Mouse (Mus musculus) hindbrain, embryonic 12.5 days (tissue): ENCODE data around the gene Calml4. TPM values are rescaled to one million over a fixed set of nuclear protein-coding genes. Genes with fewer than 3 reads are reported as not detected.
"Not testable (repeated sequence)": the region's sequence is repeated elsewhere in the genome, so short reads cannot be mapped to it uniquely, and the experiment has no call there.

Experiments
- ATAC-seq: fragments of 200-750 bp; cut with Nextera tagmentation; 2 replicates; pipeline ENCODE4 v1.8.0; 2017; ENCODE audit warnings: moderate TSS enrichment; ENCODE audit not compliant: low FRiP score
- H3K27ac ChIP-seq: fragments of 300-500 bp; sonication (generic); 2 replicates; pipeline ENCODE4 v1.5.1; 2016; ENCODE audit warnings: mild to moderate bottlenecking
- H3K27me3 ChIP-seq: fragments of 300-500 bp; sonication (generic); 2 replicates; pipeline ENCODE4 v1.6.1; 2016; ENCODE audit warnings: mild to moderate bottlenecking
- H3K36me3 ChIP-seq: fragments of 300-500 bp; sonication (generic); 2 replicates; pipeline ENCODE4 v1.6.1; 2016; ENCODE audit warnings: mild to moderate bottlenecking
- H3K4me1 ChIP-seq: fragments of 300-500 bp; sonication (generic); 2 replicates; pipeline ENCODE4 v1.6.1; 2016
- H3K4me2 ChIP-seq: fragments of 300-500 bp; sonication (generic); replicated peaks from 2 replicates; pipeline ENCODE4 v1.6.1; 2016; ENCODE audit warnings: mild to moderate bottlenecking
- H3K4me3 ChIP-seq: fragments of 300-500 bp; sonication (generic); 2 replicates; pipeline ENCODE4 v1.5.1; 2016; ENCODE audit warnings: mild to moderate bottlenecking
- H3K9ac ChIP-seq: fragments of 300-500 bp; sonication (generic); 2 replicates; pipeline ENCODE4 v1.6.1; 2016; ENCODE audit warnings: mild to moderate bottlenecking, moderate library complexity
- H3K9me3 ChIP-seq: fragments of 300-500 bp; sonication (generic); replicated peaks from 2 replicates; pipeline ENCODE4 v1.6.1; 2016; ENCODE audit warnings: mild to moderate bottlenecking
- WGBS: fragments of 180-500 bp; shearing (Covaris S2); methylation state at CpG from one replicate; pipeline ENCODE4 v1.1.7; 2016; 5-methylcytosine and 5-hydroxymethylcytosine counted together
- polyA plus RNA-seq: library from polyadenylated mRNA; unstranded; fragments of >200 nt; fragmentation: Nextera tagmentation; extraction: Ambion mirVana; gene quantifications from 2 replicates; pipeline ENCODE4 v1.2.1, GENCODE M21; 2016

Gene Calml4
- polyA plus RNA-seq, 1 experiment from 2014 or later = 11.8 TPM

DNA sequence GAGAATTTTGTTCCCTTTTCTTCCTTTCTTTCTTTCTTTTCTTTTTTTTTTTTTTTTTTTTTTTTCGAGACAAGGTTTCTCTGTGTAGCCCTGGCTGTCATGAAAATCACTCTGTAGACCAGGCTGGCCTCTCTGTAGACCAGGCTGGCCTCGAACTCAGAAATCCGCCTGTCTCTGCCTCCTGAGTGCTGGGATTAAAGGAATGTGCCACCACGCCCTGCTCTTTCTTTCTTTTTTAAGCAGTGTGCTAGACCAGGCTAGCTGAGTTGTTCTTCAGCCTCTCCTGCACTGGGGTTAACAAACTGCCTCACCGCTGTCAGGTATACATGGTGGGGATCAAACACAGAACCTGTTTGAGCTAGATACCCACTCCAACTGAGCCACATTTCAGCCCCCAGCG is 38.0 kb upstream of the Calml4 start:
- H3K27me3 ChIP-seq, H3K4me3 ChIP-seq, H3K9ac ChIP-seq, H3K4me2 ChIP-seq, ATAC-seq, H3K36me3 ChIP-seq, H3K27ac ChIP-seq, H3K9me3 ChIP-seq, H3K4me1 ChIP-seq: not testable (repeated sequence)
- 86% methylated on average over 6 of the region's 6 CpGs for WGBS

DNA sequence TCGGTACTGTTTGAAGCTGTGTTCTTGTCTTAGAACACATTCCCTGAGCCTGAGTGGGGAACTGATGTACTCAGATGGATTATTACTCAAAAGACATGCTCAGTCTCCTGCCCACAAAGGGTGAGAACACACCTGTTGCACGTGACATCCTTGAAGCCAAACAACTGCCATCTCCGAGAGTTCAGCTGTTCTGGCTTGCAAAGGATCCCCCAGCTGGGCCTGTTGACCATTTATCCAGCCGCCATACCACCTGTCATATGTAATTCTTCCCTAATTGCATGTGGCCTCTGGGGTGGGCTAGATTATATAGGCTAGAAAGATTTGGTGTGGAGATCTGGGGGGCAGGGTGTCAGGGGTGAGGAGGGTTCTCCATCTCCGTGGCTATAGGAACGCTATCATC is 37.1 kb upstream of the Calml4 start:
- Histone ChIP-seq H3K9ac (no peak overlapping the region), H3K4me3 (no peak overlapping the region), H3K9me3 (no peaks in the 10 kb centered on the region), H3K4me1 (peaks cover 6% of the 10 kb centered on the region), H3K27ac (no peak overlapping the region), H3K36me3 (no peaks in the 10 kb centered on the region), H3K4me2 (no peak overlapping the region), H3K27me3 (no peaks in the 10 kb centered on the region)
- no peak for ATAC-seq
- WGBS = 81% methylated on average over 6 of the region's 6 CpGs

DNA sequence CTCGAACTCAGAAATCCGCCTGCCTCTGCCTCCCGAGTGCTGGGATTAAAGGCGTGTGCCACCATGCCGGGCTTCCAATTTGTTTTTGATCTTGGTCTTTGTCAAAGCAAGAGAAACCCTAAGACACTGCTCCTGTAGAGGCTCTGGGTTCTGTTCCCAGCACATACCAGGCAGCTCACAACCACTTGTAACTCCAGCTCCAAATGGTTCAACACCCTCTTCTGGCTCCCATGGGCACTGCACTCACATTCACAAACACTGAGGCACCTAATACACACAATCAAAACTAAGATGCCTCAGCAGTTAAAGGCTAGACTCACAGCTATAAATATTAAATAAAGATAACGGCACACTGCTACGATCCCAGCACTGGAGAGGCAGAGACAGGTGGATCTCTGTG is 36.1 kb upstream of the Calml4 start:
- no peak for ATAC-seq
- 98% methylated on average over 7 of the region's 7 CpGs for WGBS
- no peaks in the 10 kb centered on the region for H3K36me3 ChIP-seq

DNA sequence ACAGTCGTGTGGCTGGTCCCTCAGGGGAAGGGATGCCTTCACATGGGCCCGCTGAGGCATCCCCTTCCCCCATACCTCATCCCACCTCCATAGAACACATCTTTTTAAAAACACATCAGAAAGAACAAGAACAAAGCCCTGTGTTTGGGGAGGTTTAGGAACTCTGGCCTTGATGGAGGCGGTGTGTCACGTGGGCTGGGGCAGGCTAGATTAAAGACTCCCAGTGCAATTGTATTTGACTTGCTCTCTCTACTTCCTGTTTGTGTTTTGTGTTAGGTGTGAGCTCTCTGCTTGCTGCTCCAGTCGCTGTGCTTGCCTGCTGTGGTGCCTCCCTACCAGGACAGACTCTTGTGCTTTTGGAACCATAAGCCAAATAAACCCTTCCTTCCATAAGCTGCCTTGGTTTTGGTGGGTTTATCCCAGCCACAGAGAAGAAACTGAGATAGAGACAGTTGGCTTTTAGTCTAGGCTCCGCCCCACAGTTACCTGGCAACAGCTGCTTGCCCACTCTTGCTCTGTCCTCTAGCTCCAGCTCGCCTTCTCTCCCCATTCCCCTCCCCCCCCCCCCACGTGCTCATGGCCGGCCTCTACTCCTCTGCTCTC is 32.0 kb upstream of the Calml4 start:
- peak overlapping the region; percentile 68 for H3K27ac ChIP-seq
- ATAC-seq = no peak
- H3K36me3 ChIP-seq = no peaks in the 10 kb centered on the region
- H3K4me1 ChIP-seq = peaks cover 24% of the 10 kb centered on the region
- no peak overlapping the region for H3K4me3 ChIP-seq
- no peaks in the 10 kb centered on the region for H3K9me3 ChIP-seq
- WGBS = 5% methylated on average over 9 of the region's 9 CpGs
- H3K9ac ChIP-seq = no peak overlapping the region
- H3K4me2 ChIP-seq = peak overlapping the region; percentile 24; the same call in 1 of the 2 replicates
- H3K27me3 ChIP-seq = peaks cover 3% of the 10 kb centered on the region; the same call in 1 of the 2 replicates

More for the DNA sequence above, 36.1 kb upstream of the Calml4 start:
- peaks cover 3% of the 10 kb centered on the region; the same call in 1 of the 2 replicates for H3K27me3 ChIP-seq
- peaks cover 16% of the 10 kb centered on the region for H3K4me1 ChIP-seq
- H3K27ac ChIP-seq = no peak overlapping the region
- no peak overlapping the region for H3K9ac ChIP-seq
- no peak overlapping the region for H3K4me2 ChIP-seq
- H3K4me3 ChIP-seq = no peak overlapping the region
- H3K9me3 ChIP-seq = no peaks in the 10 kb centered on the region

DNA sequence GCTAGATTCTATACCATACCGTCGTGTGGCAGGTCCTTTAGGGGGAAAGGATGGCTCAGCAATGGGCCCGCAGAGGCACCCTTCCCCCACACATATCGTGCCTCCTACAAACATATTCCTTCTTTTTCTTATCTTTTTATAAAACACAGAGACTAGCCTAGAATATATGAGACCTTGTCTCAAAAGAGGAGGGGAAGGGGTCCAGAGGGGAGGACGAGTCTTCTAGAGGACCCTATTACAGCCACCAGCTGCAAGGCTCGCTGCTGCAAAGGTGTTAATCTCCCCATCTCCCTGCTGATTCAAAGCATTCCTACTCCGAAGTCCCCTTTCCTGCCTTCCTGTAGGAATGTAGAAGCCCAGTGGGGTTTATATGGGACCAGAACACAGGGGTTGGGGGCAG is 31.4 kb upstream of the Calml4 start:
- Histone ChIP-seq H3K4me3 (no peak overlapping the region), H3K27me3 (peaks cover 3% of the 10 kb centered on the region; the same call in 1 of the 2 replicates), H3K9ac (no peak overlapping the region), H3K27ac (peak overlapping the region; percentile 68), H3K36me3 (no peaks in the 10 kb centered on the region), H3K4me1 (peaks cover 24% of the 10 kb centered on the region), H3K4me2 (peak overlapping the region; percentile 24; the same call in 1 of the 2 replicates), H3K9me3 (no peaks in the 10 kb centered on the region)
- no peak for ATAC-seq
- WGBS = 10% methylated on average over 7 of the region's 7 CpGs

DNA sequence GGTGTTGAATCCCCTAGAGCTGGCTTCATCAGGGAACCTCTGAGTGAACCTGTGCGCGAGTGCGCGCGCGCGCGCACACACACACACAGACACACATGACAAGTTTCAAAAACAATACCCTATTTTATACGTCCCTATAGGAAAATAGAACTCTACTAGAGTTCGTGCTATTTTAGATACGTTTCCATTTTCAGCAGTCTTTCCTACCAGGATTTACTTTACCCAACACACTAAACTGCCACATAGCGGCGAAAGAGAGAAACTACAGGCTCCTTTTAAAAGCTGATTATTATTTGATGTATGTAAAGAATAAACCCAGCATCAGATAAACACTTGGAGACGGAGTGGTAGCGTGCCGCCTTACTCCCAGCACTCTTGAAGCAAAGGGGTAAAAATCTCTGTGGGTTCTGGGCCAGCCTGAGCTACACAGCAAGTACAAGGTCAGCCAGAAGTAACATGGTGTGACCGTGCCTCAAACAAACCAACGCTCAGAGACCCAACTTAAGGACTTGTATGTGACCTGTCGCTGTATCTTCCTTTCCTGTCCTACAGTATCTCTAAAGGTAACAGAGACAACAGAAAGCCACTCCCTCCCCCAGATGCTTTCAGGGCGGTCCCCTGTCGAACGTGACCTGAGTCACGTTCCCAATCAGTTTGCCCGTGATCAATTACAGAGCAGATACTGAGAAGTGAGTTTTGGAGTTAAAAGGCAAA is 29.8 kb upstream of the Calml4 start:
- Histone ChIP-seq H3K27ac (peak overlapping the region; percentile 57), H3K4me2 (peak overlapping the region; percentile 48), H3K9me3 (no peaks in the 10 kb centered on the region), H3K27me3 (peaks cover 3% of the 10 kb centered on the region; the same call in 1 of the 2 replicates), H3K9ac (no peak overlapping the region), H3K4me1 (peaks cover 24% of the 10 kb centered on the region), H3K36me3 (no peaks in the 10 kb centered on the region), H3K4me3 (peak overlapping the region; percentile 23)
- ATAC-seq = peak; percentile 21; the same call in 1 of the 2 replicates
- WGBS = 7% methylated on average over 24 of the region's 24 CpGs

DNA sequence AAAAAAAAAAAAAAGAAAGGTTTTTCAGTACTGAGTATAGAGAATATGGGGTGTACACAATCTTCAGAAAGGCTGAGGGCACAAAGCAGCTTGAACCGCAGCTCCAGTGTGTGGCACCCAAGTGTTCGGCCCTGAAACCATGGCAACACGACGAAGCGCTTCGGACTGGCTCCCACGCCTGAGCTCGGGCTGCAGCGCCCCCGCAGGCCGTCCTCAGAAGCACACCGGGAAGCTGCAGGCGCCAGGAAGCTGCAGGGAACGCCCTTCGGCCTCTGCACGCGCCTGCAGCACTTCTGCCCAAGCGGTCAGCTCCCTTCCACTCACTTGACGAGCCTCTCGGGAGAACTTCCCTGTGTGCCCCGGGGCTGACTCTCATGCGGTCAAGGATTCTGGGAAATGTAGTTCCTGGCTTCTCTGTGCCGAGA is 29.2 kb upstream of the Calml4 start:
- peak; percentile 92 for ATAC-seq

DNA sequence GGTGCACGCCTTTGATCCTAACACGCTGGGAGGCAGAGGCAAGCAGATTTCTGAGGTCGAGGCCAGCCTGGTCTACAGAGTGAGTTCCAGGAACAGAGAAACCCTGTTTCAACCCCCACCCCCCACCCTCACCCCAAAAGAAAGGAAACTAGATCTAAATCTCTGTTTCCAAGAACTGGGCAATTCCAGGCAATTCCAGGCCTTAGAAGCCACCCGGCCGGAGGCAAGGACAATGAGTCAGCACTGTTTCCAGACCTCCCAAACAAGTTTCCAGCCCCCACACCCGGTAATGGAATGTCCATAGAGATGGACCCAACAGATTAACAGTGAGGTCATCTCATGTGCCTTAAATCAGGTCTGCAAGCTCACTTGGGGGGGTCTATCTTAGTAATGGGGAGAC is 28.0 kb upstream of the Calml4 start:
- no peaks in the 10 kb centered on the region for H3K36me3 ChIP-seq
- H3K27ac ChIP-seq = no peak overlapping the region
- H3K9me3 ChIP-seq = no peaks in the 10 kb centered on the region
- WGBS = 84% methylated on average over 6 of the region's 6 CpGs
- H3K27me3 ChIP-seq = peaks cover 3% of the 10 kb centered on the region; the same call in 1 of the 2 replicates
- ATAC-seq = no peak
- no peak overlapping the region for H3K9ac ChIP-seq
- peaks cover 24% of the 10 kb centered on the region for H3K4me1 ChIP-seq
- H3K4me3 ChIP-seq = no peak overlapping the region
- no peak overlapping the region for H3K4me2 ChIP-seq

More for the DNA sequence above, 29.2 kb upstream of the Calml4 start:
- H3K27me3 ChIP-seq = peaks cover 3% of the 10 kb centered on the region; the same call in 1 of the 2 replicates
- peak overlapping the region; percentile 48 for H3K4me2 ChIP-seq
- under 1% methylated on average over 23 of the region's 23 CpGs for WGBS
- H3K9ac ChIP-seq = no peak overlapping the region
- peak overlapping the region; percentile 23 for H3K4me3 ChIP-seq
- H3K36me3 ChIP-seq = no peaks in the 10 kb centered on the region
- peak overlapping the region; percentile 57 for H3K27ac ChIP-seq
- H3K9me3 ChIP-seq = no peaks in the 10 kb centered on the region
- H3K4me1 ChIP-seq = peaks cover 24% of the 10 kb centered on the region

DNA sequence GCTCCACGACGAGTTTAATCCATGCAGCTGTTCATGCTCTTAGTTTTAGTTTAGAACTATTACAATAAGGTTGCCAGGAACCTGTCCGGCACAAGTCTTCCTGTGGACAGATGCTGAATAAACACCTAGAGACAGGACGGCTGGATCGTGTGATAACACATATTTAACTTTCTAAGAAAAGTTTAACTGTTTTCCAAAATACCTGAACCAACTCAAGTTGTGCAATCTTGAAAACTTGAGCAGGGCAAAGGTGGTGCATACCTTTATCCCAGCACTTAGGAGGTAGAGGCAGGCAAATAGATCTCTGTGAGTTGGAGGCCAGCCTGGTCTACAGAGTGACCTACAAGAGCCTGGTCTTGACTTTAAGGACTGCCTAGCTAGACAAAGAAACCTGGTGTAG is 23.0 kb upstream of the Calml4 start:
- peaks cover 17% of the 10 kb centered on the region for H3K4me1 ChIP-seq
- H3K4me3 ChIP-seq = no peak overlapping the region
- no peaks in the 10 kb centered on the region for H3K36me3 ChIP-seq
- ATAC-seq = no peak
- no peak overlapping the region for H3K9ac ChIP-seq
- H3K27me3 ChIP-seq = no peaks in the 10 kb centered on the region
- no peak overlapping the region for H3K4me2 ChIP-seq
- 78% methylated on average over 5 of the region's 5 CpGs for WGBS
- no peaks in the 10 kb centered on the region for H3K9me3 ChIP-seq
- no peak overlapping the region for H3K27ac ChIP-seq

DNA sequence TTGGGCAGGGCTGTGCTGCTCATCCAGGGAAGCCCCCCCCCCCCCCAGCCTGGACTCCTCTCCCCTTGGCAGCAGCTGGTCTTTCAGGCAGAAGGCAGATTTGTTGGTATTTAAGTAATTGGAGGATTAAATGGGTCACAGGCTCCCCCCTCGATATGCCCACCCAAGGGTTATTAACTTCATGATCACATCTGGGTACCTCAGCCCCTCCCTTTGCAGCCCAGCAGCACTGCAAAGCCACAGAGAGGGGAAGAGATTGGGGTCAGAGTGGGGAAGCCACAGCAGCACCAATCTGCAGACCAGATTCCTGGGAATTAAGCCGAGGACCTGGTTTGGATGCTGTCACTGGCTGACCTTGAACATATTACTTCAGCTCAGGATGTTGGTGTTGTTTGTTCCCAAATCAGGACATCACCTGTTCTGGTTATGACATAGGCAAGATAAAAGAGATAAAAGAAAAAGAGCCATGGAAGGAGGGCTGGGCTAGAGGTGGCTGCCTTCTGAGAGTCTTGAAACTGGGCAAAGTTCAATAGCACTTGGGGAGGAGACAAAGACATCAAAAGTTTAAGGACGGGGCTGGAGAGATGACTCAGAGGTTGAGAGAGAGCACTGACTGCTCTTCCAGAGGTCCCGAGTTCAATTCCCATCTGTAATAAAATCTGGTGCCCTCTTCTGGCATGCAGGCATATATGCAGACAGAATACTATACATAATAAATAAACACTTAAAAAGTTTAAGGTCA is 22.0 kb upstream of the Calml4 start:
- H3K4me2 ChIP-seq = no peak overlapping the region
- H3K4me1 ChIP-seq = peaks cover 20% of the 10 kb centered on the region
- H3K9ac ChIP-seq = no peak overlapping the region
- no peaks in the 10 kb centered on the region for H3K9me3 ChIP-seq
- H3K27me3 ChIP-seq = no peaks in the 10 kb centered on the region
- no peak overlapping the region for H3K4me3 ChIP-seq
- WGBS = 55% methylated on average over 4 of the region's 4 CpGs
- H3K27ac ChIP-seq = no peak overlapping the region
- H3K36me3 ChIP-seq = no peaks in the 10 kb centered on the region
- 0 out of 2 replicates have a peak, but pooled peaks have one; percentile 40 for ATAC-seq

DNA sequence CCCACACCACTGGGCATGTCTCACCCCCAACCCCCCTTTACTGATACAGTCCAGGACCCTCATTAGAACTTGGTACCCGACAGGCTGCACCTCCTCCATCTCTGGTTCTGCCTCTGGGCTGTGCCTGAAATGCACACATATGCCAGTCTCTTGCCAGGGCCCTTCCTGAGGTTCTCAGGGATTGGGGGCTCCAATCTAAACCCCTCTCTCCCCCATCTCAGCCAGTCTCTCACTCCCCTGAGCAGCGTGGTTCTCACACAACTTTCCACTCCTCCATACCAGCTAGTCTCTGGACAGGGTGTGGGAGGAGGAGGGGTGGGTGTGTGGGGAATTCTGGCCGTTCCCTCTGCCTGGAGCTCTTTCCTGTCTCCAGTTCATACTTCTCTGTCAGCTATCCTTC is 20.3 kb upstream of the Calml4 start:
- Histone ChIP-seq H3K27ac (peak overlapping the region; percentile 26; the same call in 1 of the 2 replicates), H3K4me2 (0 out of 2 replicates have a peak overlapping the region, but pooled peaks have one; percentile 88), H3K4me3 (no peak overlapping the region), H3K9me3 (no peaks in the 10 kb centered on the region), H3K27me3 (no peaks in the 10 kb centered on the region), H3K9ac (no peak overlapping the region), H3K4me1 (peaks cover 20% of the 10 kb centered on the region), H3K36me3 (no peaks in the 10 kb centered on the region)
- 63% methylated on average over 3 of the region's 3 CpGs for WGBS
- no peak for ATAC-seq

DNA sequence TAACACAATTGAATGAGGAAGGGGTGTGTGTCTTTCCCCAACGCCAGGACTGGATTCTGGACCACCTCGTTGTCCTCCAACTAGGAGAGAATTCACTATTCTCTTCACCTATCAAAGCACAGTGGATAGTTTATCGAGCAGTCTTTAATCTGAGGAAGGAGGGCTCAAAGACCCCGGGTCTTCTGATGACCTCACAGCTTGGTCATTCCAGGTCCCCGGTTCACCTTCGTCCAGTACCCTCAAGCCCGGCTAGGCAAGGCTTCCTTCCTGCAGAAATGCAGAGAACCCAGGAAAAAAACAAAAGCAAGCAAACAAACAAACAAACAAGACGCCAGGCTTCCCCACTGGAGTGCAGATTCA is 19.8 kb upstream of the Calml4 start:
- WGBS = 26% methylated on average over 8 of the region's 8 CpGs
- Histone ChIP-seq H3K4me2 (peak overlapping the region; percentile 88), H3K9ac (no peak overlapping the region), H3K36me3 (no peaks in the 10 kb centered on the region), H3K4me1 (peaks cover 20% of the 10 kb centered on the region), H3K4me3 (peak overlapping the region; percentile 62), H3K27ac (peak overlapping the region; percentile 26), H3K9me3 (no peaks in the 10 kb centered on the region), H3K27me3 (no peaks in the 10 kb centered on the region)
- 0 out of 2 replicates have a peak, but pooled peaks have one; percentile 23 for ATAC-seq
